Mouse (Mus musculus) heart, adult 8-10 months (tissue): Measurements from ENCODE around the gene Pnpo. TPM values are rescaled to one million over a fixed set of nuclear protein-coding genes. Genes with fewer than 3 reads are reported as not detected.
A peak's percentile ranks its signal among the peaks of the same experiment; 100 is the strongest.

Source experiments
- DNase-seq: peaks from one replicate; pipeline ENCODE4 v3.0.0; 2022; ENCODE audit warnings: low spot score
- total RNA-seq, 4 experiments: library from RNA; stranded (reverse); gene quantifications; 2 replicates each; pipeline ENCODE4 v1.2.4; 2022

The Pnpo gene
- total RNA-seq, 4 experiments from 2014 or later, result 14.9 to 16.6 (median 16.1) TPM

GRCm38 (mm10) chr11:96970341-96970740 lies 26.6 kb upstream of the Pnpo start:
- DNase-seq, result no peak

GRCm38 (mm10) chr11:96969746-96970145 lies 26.0 kb upstream of the Pnpo start:
- peak; percentile 90 for DNase-seq

- DNase-seq, result peak; percentile 48
Observed at GRCm38 (mm10) chr11:96969280-96969722, 25.5 kb upstream of the Pnpo start.

- peak; percentile 42 for DNase-seq
Observed at GRCm38 (mm10) chr11:96968476-96968875, 24.7 kb upstream of the Pnpo start.

GRCm38 (mm10) chr11:96967544-96968269 lies 23.9 kb upstream of the Pnpo start:
- no peak for DNase-seq

- DNase-seq, result peak; percentile 59
Observed at GRCm38 (mm10) chr11:96966914-96967543, 23.2 kb upstream of the Pnpo start.

- DNase-seq, result no peak
Observed at GRCm38 (mm10) chr11:96966172-96966571, 22.4 kb upstream of the Pnpo start.

GRCm38 (mm10) chr11:96963580-96963979 lies 19.8 kb upstream of the Pnpo start:
- DNase-seq, result peak; percentile 88

GRCm38 (mm10) chr11:96957061-96957805 lies 13.4 kb upstream of the Pnpo start:
- DNase-seq, result no peak

- no peak for DNase-seq
Observed at GRCm38 (mm10) chr11:96956009-96956724, 12.4 kb upstream of the Pnpo start.

- no peak for DNase-seq
Observed at GRCm38 (mm10) chr11:96955094-96955493, 11.3 kb upstream of the Pnpo start.

- no peak for DNase-seq
Observed at GRCm38 (mm10) chr11:96952896-96953295, 9.1 kb upstream of the Pnpo start.

GRCm38 (mm10) chr11:96952426-96952825 lies 8.6 kb upstream of the Pnpo start:
- DNase-seq, result no peak

- DNase-seq, result no peak
Observed at GRCm38 (mm10) chr11:96950767-96951166, 7.0 kb upstream of the Pnpo start.

- DNase-seq, result no peak
Observed at GRCm38 (mm10) chr11:96947849-96948248, 4.1 kb upstream of the Pnpo start.

- no peak for DNase-seq
Observed at GRCm38 (mm10) chr11:96946498-96946897, 2.7 kb upstream of the Pnpo start.

- no peak for DNase-seq
Observed at GRCm38 (mm10) chr11:96944844-96945580, 1.2 kb upstream of the Pnpo start.

- no peak for DNase-seq
Observed at GRCm38 (mm10) chr11:96941989-96942590, 1.7 kb downstream of the Pnpo start.

GRCm38 (mm10) chr11:96940578-96941465 lies 3.0 kb downstream of the Pnpo start:
- DNase-seq, result no peak

- no peak for DNase-seq
Observed at GRCm38 (mm10) chr11:96938426-96938800, 5.4 kb downstream of the Pnpo start.
